Mouse (Mus musculus) liver, embryonic 14.5 days (tissue): ENCODE data around the gene Prlr.

Experiments
- CTCF ChIP-seq: IDR thresholded peaks from 2 replicates; pipeline ENCODE4 v1.5.1; 2016; ENCODE audit warnings: antibody characterized with exemption, low read depth, control low read depth
- EP300 ChIP-seq: IDR thresholded peaks from 2 replicates; pipeline ENCODE4 v1.6.1; 2016; ENCODE audit warnings: antibody characterized with exemption, low read depth

DNA sequence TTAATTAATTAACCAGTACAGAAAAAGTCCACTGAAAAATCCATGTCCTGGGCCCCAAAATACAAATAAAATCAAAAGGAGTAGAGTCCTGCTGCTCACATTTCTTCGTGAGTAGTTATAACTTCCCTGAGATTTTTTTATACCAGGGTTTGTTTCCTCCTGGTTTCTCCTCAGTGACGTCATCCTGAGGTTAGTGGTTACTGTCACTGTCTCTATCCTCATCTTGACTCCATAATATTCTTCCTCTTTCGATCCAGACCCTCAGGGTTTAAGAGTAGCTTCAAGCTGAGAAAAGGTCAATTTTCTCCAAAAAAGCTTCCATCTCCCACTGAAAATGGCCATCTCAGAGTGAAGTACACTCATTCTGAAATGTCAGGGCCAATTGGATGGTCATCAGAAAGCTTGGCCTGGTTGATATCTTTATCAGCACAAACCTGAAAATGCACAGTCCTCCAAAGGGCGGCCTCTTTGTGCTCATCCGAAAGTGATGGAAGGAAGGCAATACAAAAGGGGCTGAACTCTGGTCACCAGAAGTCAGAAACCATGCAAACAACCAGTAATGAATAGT is 63.3 kb downstream of the Prlr start:
- TF ChIP-seq CTCF (no peak), EP300 (no peak)
